Mouse (Mus musculus): ENCODE results near the gene Cdca4.

The Cdca4 gene

GRCm38 (mm10) chr12:112822676-112823075 is 6.5 kb downstream of the Cdca4 start:
- peak; percentile 90 for DNase-seq

GRCm38 (mm10) chr12:112821974-112822373 is 7.2 kb downstream of the Cdca4 start:
- peak; percentile 90 for DNase-seq

GRCm38 (mm10) chr12:112821216-112821615 is 8.0 kb downstream of the Cdca4 start:
- peak; percentile 92 for DNase-seq

GRCm38 (mm10) chr12:112820401-112820999 is 8.7 kb downstream of the Cdca4 start:
- peak; percentile 90 for DNase-seq

- no peak for DNase-seq
These were observed 10.1 kb downstream of the Cdca4 start for GRCm38 (mm10) chr12:112819057-112819662.

GRCm38 (mm10) chr12:112816866-112817265 is 12.4 kb downstream of the Cdca4 start:
- DNase-seq = peak; percentile 88

GRCm38 (mm10) chr12:112816294-112816693 is 12.9 kb downstream of the Cdca4 start:
- DNase-seq = peak; percentile 89

- DNase-seq = peak; percentile 84
These were observed 14.3 kb downstream of the Cdca4 start for GRCm38 (mm10) chr12:112814682-112815470.

GRCm38 (mm10) chr12:112813370-112813769 is 15.9 kb downstream of the Cdca4 start:
- no peak for DNase-seq

- peak; percentile 75 for DNase-seq
These were observed 18.9 kb downstream of the Cdca4 start for GRCm38 (mm10) chr12:112810092-112810885.

- DNase-seq = peak; percentile 92
These were observed 19.6 kb downstream of the Cdca4 start for GRCm38 (mm10) chr12:112809641-112810040.

GRCm38 (mm10) chr12:112808587-112809364 is 20.4 kb downstream of the Cdca4 start, which contains the start of gene Clba1:
Clba1 (plus strand) TSS chr12:112808937.
- peak; percentile 99 for DNase-seq

- no peak for DNase-seq
These were observed 21.0 kb downstream of the Cdca4 start for GRCm38 (mm10) chr12:112808212-112808586.

- peak; percentile 83 for DNase-seq
These were observed 21.4 kb downstream of the Cdca4 start for GRCm38 (mm10) chr12:112807796-112808195.

- DNase-seq = no peak
These were observed 23.2 kb downstream of the Cdca4 start for GRCm38 (mm10) chr12:112806044-112806443.

- no peak for DNase-seq
These were observed 25.2 kb downstream of the Cdca4 start for GRCm38 (mm10) chr12:112804046-112804445.

- DNase-seq = peak; percentile 82
These were observed 26.3 kb downstream of the Cdca4 start for GRCm38 (mm10) chr12:112802917-112803316.

GRCm38 (mm10) chr12:112801864-112802846 is 27.1 kb downstream of the Cdca4 start, which contains the start of gene Ahnak2:
Ahnak2 (minus strand) TSS chr12:112802657.
- peak; percentile 93 for DNase-seq

GRCm38 (mm10) chr12:112800476-112800875 is 28.7 kb downstream of the Cdca4 start:
- DNase-seq = peak; percentile 97

GRCm38 (mm10) chr12:112799237-112799970 is 29.8 kb downstream of the Cdca4 start:
- DNase-seq = peak; percentile 87
